Mouse (Mus musculus): ENCODE data around the gene Spz1. TPM values are rescaled to one million over a fixed set of nuclear protein-coding genes. Genes with fewer than 3 reads are reported as not detected.
"Not testable (repeated sequence)": the region's sequence is repeated elsewhere in the genome, so short reads cannot be mapped to it uniquely, and the experiment has no call there.

The Spz1 gene
- total and polyA plus RNA-seq, 2 experiments from 2014 or later = not detected

- DNase-seq (ENCODE audit: low spot score) (peak; percentile 96), ATAC-seq (peak; percentile 98)
- Histone ChIP-seq H3K27ac (peak within 1 kb of the TSS; percentile 64), H3K4me1 (ENCODE audit: insufficient read depth, low read length) (peaks cover 9% of the 10 kb centered on the region; the same call in 1 of the 2 replicates), H3K9me3 (ENCODE audit: low read length) (no peaks in the 10 kb centered on the region), H3K27me3 (ENCODE audit: insufficient read depth, low read length) (no peaks in the 10 kb centered on the region), H3K4me3 (ENCODE audit: low read length) (peak within 1 kb of the TSS; percentile 83), H3K9ac (replicated peaks; ENCODE audit: low read length) (peak within 1 kb of the TSS; percentile 77), H3K4me2 (ENCODE audit: low read depth, low read length) (peak within 1 kb of the TSS; percentile 61), H3K36me3 (ENCODE audit: insufficient read depth, low read length) (no peaks in the 10 kb centered on the region)
- peak; percentile 38; the same call in 1 of the 2 replicates for TF ChIP-seq CTCF (IDR thresholded peaks at IDR 0.05; ENCODE audit: low read depth)
- WGBS = under 1% methylated on average over 55 of the region's 55 CpGs
These were observed 34.6 kb upstream of the Spz1 start, which contains the start of gene Serinc5 for GRCm38 (mm10) chr13:92610311-92611221. Gene Serinc5, plus strand, starts transcription at chr13:92611091.

GRCm38 (mm10) chr13:92609486-92610310 is 33.7 kb upstream of the Spz1 start:
- no peak for TF ChIP-seq CTCF (IDR thresholded peaks at IDR 0.05; ENCODE audit: low read depth)
- Histone ChIP-seq H3K27me3 (ENCODE audit: insufficient read depth, low read length) (no peaks in the 10 kb centered on the region), H3K4me3 (ENCODE audit: low read length) (peak overlapping the region; percentile 83; the same call in 1 of the 2 replicates), H3K4me1 (ENCODE audit: insufficient read depth, low read length) (peaks cover 9% of the 10 kb centered on the region; the same call in 1 of the 2 replicates), H3K27ac (peak overlapping the region; percentile 64), H3K36me3 (ENCODE audit: insufficient read depth, low read length) (no peaks in the 10 kb centered on the region), H3K9ac (replicated peaks; ENCODE audit: low read length) (peak overlapping the region; percentile 77; the same call in 1 of the 2 replicates), H3K4me2 (ENCODE audit: low read depth, low read length) (peak overlapping the region; percentile 61), H3K9me3 (ENCODE audit: low read length) (no peaks in the 10 kb centered on the region)
- DNase-seq (ENCODE audit: low spot score) (no peak), ATAC-seq (no peak)
- 13% methylated on average over 13 of the region's 13 CpGs for WGBS

GRCm38 (mm10) chr13:92605306-92605705 is 29.3 kb upstream of the Spz1 start:
- 82% methylated on average over 4 of the region's 4 CpGs for WGBS
- H3K36me3 ChIP-seq (ENCODE audit: insufficient read depth, low read length); DNase-seq (ENCODE audit: low spot score); H3K27ac ChIP-seq; H3K9ac ChIP-seq (replicated peaks; ENCODE audit: low read length); H3K4me3 ChIP-seq (ENCODE audit: low read length); H3K4me1 ChIP-seq (ENCODE audit: insufficient read depth, low read length); H3K27me3 ChIP-seq (ENCODE audit: insufficient read depth, low read length); H3K9me3 ChIP-seq (ENCODE audit: low read length); H3K4me2 ChIP-seq (ENCODE audit: low read depth, low read length); ATAC-seq: not testable (repeated sequence)

- TF ChIP-seq CTCF (IDR thresholded peaks at IDR 0.05; ENCODE audit: low read depth) = no peak
- no peaks in the 10 kb centered on the region for H3K9me3 ChIP-seq (ENCODE audit: low read length)
- no peaks in the 10 kb centered on the region for H3K36me3 ChIP-seq (ENCODE audit: insufficient read depth, low read length)
- H3K27ac ChIP-seq = no peak overlapping the region
- no peaks in the 10 kb centered on the region for H3K27me3 ChIP-seq (ENCODE audit: insufficient read depth, low read length)
- H3K4me3 ChIP-seq (ENCODE audit: low read length) = no peak overlapping the region
- DNase-seq (ENCODE audit: low spot score) (no peak), ATAC-seq (no peak)
- H3K4me1 ChIP-seq (ENCODE audit: insufficient read depth, low read length) = no peaks in the 10 kb centered on the region
- 77% methylated on average over 3 of the region's 3 CpGs for WGBS
- H3K9ac ChIP-seq (replicated peaks; ENCODE audit: low read length) = no peak overlapping the region
- no peak overlapping the region for H3K4me2 ChIP-seq (ENCODE audit: low read depth, low read length)
These were observed 19.5 kb upstream of the Spz1 start for GRCm38 (mm10) chr13:92595424-92595823.

GRCm38 (mm10) chr13:92594907-92595306 is 18.9 kb upstream of the Spz1 start:
- no peaks in the 10 kb centered on the region for H3K9me3 ChIP-seq (ENCODE audit: low read length)
- ATAC-seq = no peak
- no peaks in the 10 kb centered on the region for H3K36me3 ChIP-seq (ENCODE audit: insufficient read depth, low read length)
- no peak overlapping the region for H3K27ac ChIP-seq
- 74% methylated on average over 3 of the region's 3 CpGs for WGBS
- DNase-seq (ENCODE audit: low spot score) = no peak
- H3K4me3 ChIP-seq (ENCODE audit: low read length) = no peak overlapping the region
- H3K27me3 ChIP-seq (ENCODE audit: insufficient read depth, low read length) = no peaks in the 10 kb centered on the region
- no peak overlapping the region for H3K9ac ChIP-seq (replicated peaks; ENCODE audit: low read length)
- no peak for TF ChIP-seq CTCF (IDR thresholded peaks at IDR 0.05; ENCODE audit: low read depth)
- H3K4me1 ChIP-seq (ENCODE audit: insufficient read depth, low read length) = no peaks in the 10 kb centered on the region
- H3K4me2 ChIP-seq (ENCODE audit: low read depth, low read length) = no peak overlapping the region

GRCm38 (mm10) chr13:92594481-92594880 is 18.5 kb upstream of the Spz1 start:
- H3K4me1 ChIP-seq (ENCODE audit: insufficient read depth, low read length) = no peaks in the 10 kb centered on the region
- no peak overlapping the region for H3K9ac ChIP-seq (replicated peaks; ENCODE audit: low read length)
- no peak for TF ChIP-seq CTCF (IDR thresholded peaks at IDR 0.05; ENCODE audit: low read depth)
- no peak overlapping the region for H3K27ac ChIP-seq
- H3K27me3 ChIP-seq (ENCODE audit: insufficient read depth, low read length) = no peaks in the 10 kb centered on the region
- no peak overlapping the region for H3K4me3 ChIP-seq (ENCODE audit: low read length)
- no peak overlapping the region for H3K4me2 ChIP-seq (ENCODE audit: low read depth, low read length)
- H3K36me3 ChIP-seq (ENCODE audit: insufficient read depth, low read length) = no peaks in the 10 kb centered on the region
- WGBS = 26% methylated on average over 6 of the region's 6 CpGs
- H3K9me3 ChIP-seq (ENCODE audit: low read length) = no peaks in the 10 kb centered on the region
- ATAC-seq (no peak), DNase-seq (ENCODE audit: low spot score) (peak; percentile 26)
